Mouse (Mus musculus) forebrain, embryonic 14.5 days (tissue): ENCODE results near the gene Pth2r. TPM values are rescaled to one million over a fixed set of nuclear protein-coding genes. Genes with fewer than 3 reads are reported as not detected.

Source experiments
- ATAC-seq: fragments of 200-750 bp; cut with Nextera tagmentation; 2 replicates; pipeline ENCODE4 v1.8.0; 2017; ENCODE audit warnings: mild to moderate bottlenecking, moderate library complexity
- DNase-seq: peaks from one replicate; pipeline ENCODE4 v3.0.0-alpha.2; 2015; ENCODE audit warnings: low spot score
- H3K27ac ChIP-seq: fragments of 300-500 bp; sonication (generic); 2 replicates; pipeline ENCODE4 v1.5.1; 2014; ENCODE audit warnings: low read depth, mild to moderate bottlenecking, control low read depth, low read length, moderate library complexity
- H3K27me3 ChIP-seq: fragments of 300-500 bp; sonication (generic); replicated peaks from 2 replicates; pipeline ENCODE4 v1.6.1; 2014; ENCODE audit warnings: low read length, control low read depth, mixed read lengths; ENCODE audit not compliant: control insufficient read depth, insufficient read depth
- H3K36me3 ChIP-seq: fragments of 300-500 bp; sonication (generic); 2 replicates; pipeline ENCODE4 v1.6.1; 2014; ENCODE audit warnings: low read length, control low read depth; ENCODE audit not compliant: control insufficient read depth, insufficient read depth
- H3K4me1 ChIP-seq: fragments of 300-500 bp; sonication (generic); 2 replicates; pipeline ENCODE4 v1.6.1; 2014; ENCODE audit warnings: antibody characterized with exemption, low read length, control low read depth; ENCODE audit not compliant: control insufficient read depth, insufficient read depth
- H3K4me2 ChIP-seq: fragments of 300-500 bp; sonication (generic); 2 replicates; pipeline ENCODE4 v1.6.1; 2014; ENCODE audit warnings: mild to moderate bottlenecking, control low read depth, low read length
- H3K4me3 ChIP-seq: fragments of 300-500 bp; sonication (generic); 2 replicates; pipeline ENCODE4 v1.5.1; 2014; ENCODE audit warnings: low read depth, low read length, control low read depth
- H3K9ac ChIP-seq: fragments of 300-500 bp; sonication (generic); 2 replicates; pipeline ENCODE4 v1.6.1; 2014; ENCODE audit warnings: mild to moderate bottlenecking, low read length, control low read depth, moderate library complexity
- H3K9me3 ChIP-seq: fragments of 300-500 bp; sonication (generic); replicated peaks from 2 replicates; pipeline ENCODE4 v1.6.1; 2016; ENCODE audit warnings: low read length, control low read depth, mixed read lengths; ENCODE audit not compliant: control insufficient read depth
- WGBS: fragments of 180-500 bp; shearing (Covaris S2); extraction: QIAGEN DNeasy Blood & Tissue Kit; methylation state at CpG from one replicate; pipeline ENCODE4 v1.1.7; 2014; 5-methylcytosine and 5-hydroxymethylcytosine counted together
- polyA plus RNA-seq: library from polyadenylated mRNA; unstranded; fragments of >200 nt; fragmentation: Nextera tagmentation; extraction: Ambion mirVana; gene quantifications from 2 replicates; pipeline ENCODE4 v1.2.1, GENCODE M21; 2014

Gene Pth2r
- polyA plus RNA-seq = 0.84 and 1.0 TPM in 2 replicates

GRCm38 (mm10) chr1:65281756-65282155 lies at the start of gene Pth2r:
TSS of gene Pth2r (plus strand) at chr1:65282056.
- no peak within 1 kb of the TSS for H3K4me2 ChIP-seq
- no peak within 1 kb of the TSS for H3K4me3 ChIP-seq
- H3K4me1 ChIP-seq = no peaks in the 10 kb centered on the region
- DNase-seq (no peak), ATAC-seq (no peak)
- no peaks in the 10 kb centered on the region for H3K9me3 ChIP-seq
- H3K27ac ChIP-seq = no peak within 1 kb of the TSS
- H3K9ac ChIP-seq = no peak within 1 kb of the TSS
- no peaks in the 10 kb centered on the region for H3K36me3 ChIP-seq
- 74% methylated on average over 6 of the region's 6 CpGs for WGBS
- H3K27me3 ChIP-seq = no peaks in the 10 kb centered on the region

GRCm38 (mm10) chr1:65237712-65238111 lies 44.1 kb upstream of the Pth2r start:
- Histone ChIP-seq H3K27ac (no peak overlapping the region), H3K4me1 (no peaks in the 10 kb centered on the region), H3K36me3 (peaks cover 29% of the 10 kb centered on the region), H3K27me3 (no peaks in the 10 kb centered on the region), H3K4me2 (no peak overlapping the region), H3K9me3 (no peaks in the 10 kb centered on the region), H3K9ac (no peak overlapping the region), H3K4me3 (no peak overlapping the region)
- ATAC-seq (no peak), DNase-seq (no peak)
- 95% methylated on average over 3 of the region's 3 CpGs for WGBS

GRCm38 (mm10) chr1:65245637-65246036 lies 36.2 kb upstream of the Pth2r start:
- 86% methylated on average over 1 of the region's 1 CpGs for WGBS
- DNase-seq (no peak), ATAC-seq (no peak)
- H3K36me3 ChIP-seq = peaks cover 20% of the 10 kb centered on the region
- no peak overlapping the region for H3K27ac ChIP-seq
- H3K9me3 ChIP-seq = no peaks in the 10 kb centered on the region
- no peak overlapping the region for H3K4me2 ChIP-seq
- H3K4me3 ChIP-seq = no peak overlapping the region
- no peaks in the 10 kb centered on the region for H3K27me3 ChIP-seq
- no peaks in the 10 kb centered on the region for H3K4me1 ChIP-seq
- no peak overlapping the region for H3K9ac ChIP-seq

- H3K9ac ChIP-seq = no peak overlapping the region
- no peak overlapping the region for H3K27ac ChIP-seq
- DNase-seq = peak; percentile 4
- H3K4me1 ChIP-seq = no peaks in the 10 kb centered on the region
- no peaks in the 10 kb centered on the region for H3K36me3 ChIP-seq
- no peak overlapping the region for H3K4me2 ChIP-seq
- H3K9me3 ChIP-seq = no peaks in the 10 kb centered on the region
- no peak overlapping the region for H3K4me3 ChIP-seq
- no peaks in the 10 kb centered on the region for H3K27me3 ChIP-seq
- no peak for ATAC-seq
- 78% methylated on average over 3 of the region's 3 CpGs for WGBS
Measured at GRCm38 (mm10) chr1:65280461-65280860, 1.4 kb upstream of the Pth2r start.

- H3K27me3 ChIP-seq = no peaks in the 10 kb centered on the region
- no peak overlapping the region for H3K4me3 ChIP-seq
- DNase-seq = peak; percentile 84
- no peak overlapping the region for H3K9ac ChIP-seq
- no peaks in the 10 kb centered on the region for H3K4me1 ChIP-seq
- peak; percentile 54; the same call in 1 of the 2 replicates for ATAC-seq
- 6% methylated on average over 6 of the region's 6 CpGs for WGBS
- no peak overlapping the region for H3K27ac ChIP-seq
- H3K9me3 ChIP-seq = no peaks in the 10 kb centered on the region
- no peaks in the 10 kb centered on the region for H3K36me3 ChIP-seq
- no peak overlapping the region for H3K4me2 ChIP-seq
Measured at GRCm38 (mm10) chr1:65282766-65283165, 910 bp downstream of the Pth2r start.

GRCm38 (mm10) chr1:65308476-65308875 lies 26.6 kb downstream of the Pth2r start:
- Histone ChIP-seq H3K4me3 (no peak overlapping the region), H3K9ac (no peak overlapping the region), H3K9me3 (no peaks in the 10 kb centered on the region), H3K4me1 (peaks cover 3% of the 10 kb centered on the region; the same call in 1 of the 2 replicates), H3K36me3 (no peaks in the 10 kb centered on the region), H3K4me2 (no peak overlapping the region), H3K27me3 (peaks cover 5% of the 10 kb centered on the region; the same call in 1 of the 2 replicates), H3K27ac (no peak overlapping the region)
- DNase-seq = no peak
- 84% methylated on average over 3 of the region's 3 CpGs for WGBS
- ATAC-seq = no peak

- WGBS = under 1% methylated on average over 29 of the region's 29 CpGs
- Histone ChIP-seq H3K36me3 (no peaks in the 10 kb centered on the region), H3K9me3 (no peaks in the 10 kb centered on the region), H3K4me1 (peaks cover 3% of the 10 kb centered on the region; the same call in 1 of the 2 replicates), H3K27ac (no peak overlapping the region), H3K4me3 (peak overlapping the region; percentile 32), H3K9ac (peak overlapping the region; percentile 54), H3K4me2 (peak overlapping the region; percentile 81), H3K27me3 (peaks cover 5% of the 10 kb centered on the region; the same call in 1 of the 2 replicates)
- ATAC-seq (peak; percentile 61), DNase-seq (peak; percentile 11)
Measured at GRCm38 (mm10) chr1:65311214-65311933, 29.5 kb downstream of the Pth2r start.

- 13% methylated on average over 7 of the region's 7 CpGs for WGBS
- DNase-seq = peak; percentile 88
- 0 out of 2 replicates have a peak, but pooled peaks have one; percentile 37 for ATAC-seq
- peak overlapping the region; percentile 81 for H3K4me2 ChIP-seq
- H3K9me3 ChIP-seq = no peaks in the 10 kb centered on the region
- no peak overlapping the region; the same call in 1 of the 2 replicates for H3K9ac ChIP-seq
- H3K27ac ChIP-seq = no peak overlapping the region
- peaks cover 3% of the 10 kb centered on the region; the same call in 1 of the 2 replicates for H3K4me1 ChIP-seq
- H3K36me3 ChIP-seq = no peaks in the 10 kb centered on the region
- H3K27me3 ChIP-seq = peaks cover 5% of the 10 kb centered on the region; the same call in 1 of the 2 replicates
- peak overlapping the region; percentile 32 for H3K4me3 ChIP-seq
Measured at GRCm38 (mm10) chr1:65312118-65312517, 30.3 kb downstream of the Pth2r start.

GRCm38 (mm10) chr1:65312896-65313295 lies 31.0 kb downstream of the Pth2r start:
- ATAC-seq = no peak
- 75% methylated on average over 2 of the region's 2 CpGs for WGBS
- Histone ChIP-seq H3K27ac (no peak overlapping the region), H3K4me3 (no peak overlapping the region), H3K9ac (no peak overlapping the region), H3K27me3 (peaks cover 5% of the 10 kb centered on the region; the same call in 1 of the 2 replicates), H3K4me1 (peaks cover 3% of the 10 kb centered on the region; the same call in 1 of the 2 replicates), H3K4me2 (no peak overlapping the region), H3K9me3 (no peaks in the 10 kb centered on the region), H3K36me3 (no peaks in the 10 kb centered on the region)
- DNase-seq = no peak
